8 mouse cellular contexts compared by ENCODE assay signal in the genomic region with DNA sequence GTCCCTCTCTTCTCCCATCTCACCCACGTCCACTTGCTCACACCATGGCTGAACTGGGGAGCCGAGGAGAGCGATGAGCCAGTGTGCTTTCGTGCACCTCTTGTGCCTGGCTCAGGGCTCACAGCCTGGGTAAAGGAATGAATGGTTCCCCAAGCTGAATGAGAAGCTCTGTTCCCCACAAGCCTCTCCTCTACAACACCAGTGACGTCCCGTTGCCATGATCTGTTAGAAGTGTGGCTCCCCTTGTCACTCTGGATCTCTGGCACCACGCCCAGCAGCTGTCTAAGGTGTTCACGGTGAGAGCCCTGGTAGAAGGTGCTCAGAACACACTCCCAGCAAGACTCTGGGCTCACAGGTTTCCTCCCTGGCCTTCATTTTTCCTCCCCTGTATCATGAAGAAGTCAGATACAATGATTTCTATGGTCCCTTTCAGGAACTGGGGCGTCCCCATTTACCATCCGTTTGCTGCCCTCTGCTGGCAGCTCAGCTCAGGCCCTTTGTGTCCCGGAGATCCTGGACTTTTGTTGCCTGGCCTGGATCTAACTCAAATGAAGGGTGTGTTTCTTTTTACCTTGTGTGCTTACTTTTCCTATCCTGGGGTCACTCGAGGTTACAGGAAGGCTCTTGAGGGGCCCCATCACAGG. TPM values are rescaled to one million over a fixed set of nuclear protein-coding genes. Genes with fewer than 3 reads are reported as not detected.
DNase-seq lines count a peak whose midpoint lies in the region; ATAC-seq and TF ChIP-seq lines count a peak whose summit lies in the region.

No protein-coding gene starts in this region.

- H3K27me3 ChIP-seq in limb, embryonic 11.5 days (ENCODE audit: control insufficient read depth, insufficient read depth, low read length), result no peaks in the 10 kb centered on the region
- H3K27me3 ChIP-seq in midbrain, embryonic 14.5 days (ENCODE audit: control insufficient read depth, insufficient read depth, low read length), result no peaks in the 10 kb centered on the region

- peak; percentile 70 for DNase-seq in CD4-positive, CD25-positive, alpha-beta regulatory T cell, adult 2 months (ENCODE audit: low read depth, low spot score)
- peak; percentile 86 for DNase-seq in gastrocnemius, postnatal 10 days
- DNase-seq in kidney, adult 8-10 months, result peak; percentile 65 to 85
- peak; percentile 89 for DNase-seq in limb, embryonic 11.5 days (ENCODE audit: low spot score)
- peak; percentile 97 for DNase-seq in midbrain, embryonic 14.5 days
- DNase-seq in spleen, adult 18-20 months, result peak; percentile 18 to 70

- no peaks in the 10 kb centered on the region for H3K36me3 ChIP-seq in limb, embryonic 11.5 days (ENCODE audit: control insufficient read depth, insufficient read depth, low read length)
- H3K36me3 ChIP-seq in midbrain, embryonic 14.5 days (ENCODE audit: control insufficient read depth, insufficient read depth, low read length), result no peaks in the 10 kb centered on the region

- TF ChIP-seq POLR2A in cortical plate, adult 2 months (IDR thresholded peaks at IDR 0.05; ENCODE audit: extremely low read depth, insufficient read depth, low read length), result no peak

- no peaks in the 10 kb centered on the region for H3K9me3 ChIP-seq in limb, embryonic 11.5 days (ENCODE audit: control insufficient read depth, low read length)
- no peaks in the 10 kb centered on the region for H3K9me3 ChIP-seq in midbrain, embryonic 14.5 days (ENCODE audit: control insufficient read depth, low read length)

- H3K27ac ChIP-seq in cortical plate, adult 2 months (ENCODE audit: insufficient read depth, low read length), result no peak overlapping the region
- H3K27ac ChIP-seq in limb, embryonic 11.5 days (replicated peaks; ENCODE audit: low read depth, low read length), result no peak overlapping the region
- H3K27ac ChIP-seq in midbrain, embryonic 14.5 days (replicated peaks; ENCODE audit: low read depth, low read length), result 0 out of 2 replicates have a peak overlapping the region, but pooled peaks have one; percentile 39

- H3K9ac ChIP-seq in limb, embryonic 11.5 days (ENCODE audit: low read length), result no peak overlapping the region
- no peak overlapping the region for H3K9ac ChIP-seq in midbrain, embryonic 14.5 days (replicated peaks; ENCODE audit: low read length)

- H3K4me1 ChIP-seq in cortical plate, adult 2 months (ENCODE audit: control insufficient read depth, insufficient read depth, low read length), result no peaks in the 10 kb centered on the region
- H3K4me1 ChIP-seq in limb, embryonic 11.5 days (ENCODE audit: control insufficient read depth, insufficient read depth, low read length), result no peaks in the 10 kb centered on the region
- no peaks in the 10 kb centered on the region for H3K4me1 ChIP-seq in midbrain, embryonic 14.5 days (ENCODE audit: control insufficient read depth, insufficient read depth, low read length)

- no peak overlapping the region for H3K4me2 ChIP-seq in limb, embryonic 11.5 days (ENCODE audit: low read depth, severe bottlenecking)
- no peak overlapping the region for H3K4me2 ChIP-seq in midbrain, embryonic 14.5 days (ENCODE audit: low read length)

- H3K4me3 ChIP-seq in cortical plate, adult 2 months (ENCODE audit: insufficient read depth, low read length), result no peak overlapping the region
- H3K4me3 ChIP-seq in limb, embryonic 11.5 days (ENCODE audit: low read depth, low read length), result no peak overlapping the region
- H3K4me3 ChIP-seq in midbrain, embryonic 14.5 days (replicated peaks; ENCODE audit: low read depth, low read length), result no peak overlapping the region

- no peak for ATAC-seq in CD4-positive, CD25-positive, alpha-beta regulatory T cell, adult 4 months
- peak; percentile 62; the same call in 1 of the 2 replicates for ATAC-seq in limb, embryonic 11.5 days (ENCODE audit: insufficient number of reproducible peaks, low FRiP score, low TSS enrichment, low read depth)
- peak; percentile 77; the same call in 1 of the 2 replicates for ATAC-seq in midbrain, embryonic 14.5 days (ENCODE audit: low FRiP score, low TSS enrichment)

- peak; percentile 88 for TF ChIP-seq CTCF in cortical plate, adult 2 months (IDR thresholded peaks at IDR 0.05; ENCODE audit: extremely low read depth, insufficient read depth, low read length)

- WGBS in limb, embryonic 11.5 days, result 53% methylated on average over 12 of the region's 12 CpGs
- 42% methylated on average over 12 of the region's 12 CpGs for WGBS in midbrain, embryonic 14.5 days

RNA-seq across cellular contexts. Expression of gene Parp12, which starts 51.1 kb away (rescaled TPM):
- polyA plus RNA-seq in CD4-positive, CD25-positive, alpha-beta regulatory T cell, adult 4 months (2017; shearing (Covaris generic)), result 1 to 10 TPM; 2.7 to 4.3 TPM
- 17.1 and 19.3 TPM in 2 replicates for polyA plus RNA-seq in cortical plate, adult 2 months (2012; rRNA removed)
- total RNA-seq in gastrocnemius, postnatal 10 days (2021), result 1 to 10 TPM; 5.9 to 6.6 TPM
- polyA plus RNA-seq in limb, embryonic 11.5 days (2014; fragmentation: Nextera tagmentation; extraction: Ambion mirVana), result 2.1 and 3.3 TPM in 2 replicates
- polyA plus RNA-seq in midbrain, embryonic 14.5 days (2014; fragmentation: Nextera tagmentation; extraction: Ambion mirVana), result 1.1 and 4.8 TPM in 2 replicates

Comparison
In these comparisons a context has a peak if more than half of its experiments do, and no peak if none do; other contexts are left out.
1. DNase-seq: peak in every context shown above with its lines; median percentile 97 in midbrain, embryonic 14.5 days; 89 in limb, embryonic 11.5 days; 86 in gastrocnemius, postnatal 10 days; 75 in kidney, adult 8-10 months; 70 in CD4-positive, CD25-positive, alpha-beta regulatory T cell, adult 2 months; 44 in spleen, adult 18-20 months.